In the genomic region with DNA sequence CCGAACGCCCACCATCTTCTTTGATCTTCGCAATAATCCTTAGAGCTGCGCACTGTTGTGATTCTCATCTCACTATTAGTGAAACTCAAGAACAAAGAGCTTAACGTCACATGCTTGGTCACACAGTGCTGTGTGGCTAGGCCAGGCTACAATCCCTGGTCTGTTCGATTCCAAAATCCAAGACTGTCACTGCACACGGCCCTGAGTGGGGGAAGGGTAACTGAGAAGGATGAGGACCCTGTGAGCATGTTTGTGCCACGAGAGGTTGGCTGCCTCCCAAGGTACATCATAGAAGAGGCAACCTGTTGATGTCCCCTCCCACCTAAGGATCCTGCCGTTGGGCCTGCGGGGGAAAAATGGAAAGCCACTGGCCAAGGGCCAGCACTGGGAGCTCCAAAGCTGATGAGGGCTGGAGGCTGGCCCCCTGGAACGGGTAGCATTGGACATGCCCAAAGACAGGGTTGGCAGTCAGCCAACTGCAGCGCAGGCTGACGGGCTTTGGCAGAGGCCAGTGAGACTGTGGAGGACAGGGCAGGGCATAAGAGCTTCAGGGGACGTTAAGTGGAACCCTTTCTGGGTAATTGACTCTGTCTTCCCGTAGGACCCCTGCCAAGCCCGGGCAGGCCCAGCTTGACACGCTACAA, we compare ENCODE assay signal across 8 mouse cellular contexts.
DNase-seq lines count a peak whose midpoint lies in the region; ATAC-seq and TF ChIP-seq lines count a peak whose summit lies in the region.

No protein-coding gene starts in this region.

- ATAC-seq in heart, embryonic 11.5 days (replicated peaks; ENCODE audit: insufficient number of reproducible peaks, low FRiP score, low TSS enrichment), result peak; percentile 78
- ATAC-seq in neural tube, embryonic 13.5 days (ENCODE audit: low read depth), result peak; percentile 92
- no peak for ATAC-seq in erythroblast, adult 5-6 weeks (replicated peaks; ENCODE audit: low FRiP score, poor library complexity, severe bottlenecking)

- no peaks in the 10 kb centered on the region for H3K36me3 ChIP-seq in heart, embryonic 11.5 days (ENCODE audit: control insufficient read depth, insufficient read depth, low read length)
- no peaks in the 10 kb centered on the region for H3K36me3 ChIP-seq in neural tube, embryonic 13.5 days

- 60% methylated on average over 17 of the region's 17 CpGs for WGBS in heart, embryonic 11.5 days (ENCODE audit: insufficient replicate concordance)
- 49% methylated on average over 17 of the region's 17 CpGs for WGBS in neural tube, embryonic 13.5 days

- H3K4me2 ChIP-seq in heart, embryonic 11.5 days, result no peak overlapping the region
- no peak overlapping the region for H3K4me2 ChIP-seq in neural tube, embryonic 13.5 days

- peaks cover 9% of the 10 kb centered on the region for H3K27me3 ChIP-seq in heart, embryonic 11.5 days (ENCODE audit: control insufficient read depth, insufficient read depth, low read length)
- H3K27me3 ChIP-seq in neural tube, embryonic 13.5 days, result peaks cover 34% of the 10 kb centered on the region

- H3K4me1 ChIP-seq in heart, embryonic 11.5 days (ENCODE audit: control insufficient read depth, insufficient read depth, low read length), result peaks cover 14% of the 10 kb centered on the region
- H3K4me1 ChIP-seq in neural tube, embryonic 13.5 days (replicated peaks), result peaks cover 29% of the 10 kb centered on the region

- TF ChIP-seq CTCF in left cerebral cortex, adult 2 months (IDR thresholded peaks at IDR 0.05), result no peak

- H3K9ac ChIP-seq in heart, embryonic 11.5 days (ENCODE audit: low read depth, low read length), result no peak overlapping the region
- H3K9ac ChIP-seq in neural tube, embryonic 13.5 days, result no peak overlapping the region

- no peaks in the 10 kb centered on the region for H3K9me3 ChIP-seq in heart, embryonic 11.5 days (replicated peaks; ENCODE audit: control insufficient read depth, low read length)
- H3K9me3 ChIP-seq in neural tube, embryonic 13.5 days, result no peaks in the 10 kb centered on the region

- no peak overlapping the region for H3K27ac ChIP-seq in left cerebral cortex, adult 2 months
- no peak overlapping the region for H3K27ac ChIP-seq in heart, embryonic 11.5 days (ENCODE audit: low read depth, low read length)
- H3K27ac ChIP-seq in neural tube, embryonic 13.5 days (replicated peaks), result no peak overlapping the region

- intact Hi-C loops in left cerebral cortex, adult 2 months (cut with DNase I), result loop anchor here (10.0 kb wide), 2 partner anchors 167 to 623 kb away; no protein-coding TSS in a partner anchor
- intact Hi-C loops in left cerebral cortex, postnatal 10 days (cut with DNase I), result no loop called here

- H3K4me3 ChIP-seq in left cerebral cortex, adult 2 months, result no peak overlapping the region
- H3K4me3 ChIP-seq in heart, embryonic 11.5 days (ENCODE audit: low read depth, low read length), result no peak overlapping the region
- H3K4me3 ChIP-seq in neural tube, embryonic 13.5 days, result no peak overlapping the region

- peak; percentile 36 to 39 for DNase-seq in left cerebral cortex, adult 2 months (ENCODE audit: extremely low spot score in 1 of 2, low spot score in 2 of 2)
- DNase-seq in left cerebral cortex, adult 11 months (ENCODE audit: low spot score), result no peak
- DNase-seq in cerebellum, postnatal 10 days, result peak; percentile 88 to 93
- DNase-seq in left cerebral cortex, postnatal 10 days (ENCODE audit: extremely low spot score in 1 of 2, low spot score in 2 of 2), result peak; percentile 48 to 75
- DNase-seq in T-cell, adult 2 months (ENCODE audit: low spot score), result no peak

Comparison
In these comparisons a context has a peak if more than half of its experiments do, and no peak if none do; other contexts are left out.
1. DNase-seq: peak in left cerebral cortex, adult 2 months (2 of 2), cerebellum, postnatal 10 days (2 of 2) and left cerebral cortex, postnatal 10 days (2 of 2); none in left cerebral cortex, adult 11 months (single experiment) and T-cell, adult 2 months (single experiment).